In genomic region chr2:167872507-167872906, GRCm38 (mm10) we compare ENCODE assay signal across 27 mouse cellular contexts.
"Had no signal": no experiment of that assay in that cellular context is flagged by ENCODE, and none has a peak within 500 bp of the region (broad histone marks: within the 10 kb centered on the region; RNA-seq: fewer than 3 reads in every experiment).

No protein-coding gene starts in this region.

- H3K9me3 ChIP-seq: heart, embryonic 10.5 days; heart, embryonic 12.5 days; hindbrain, embryonic 10.5 days; hindbrain, embryonic 12.5 days; intestine, embryonic 15.5 days; limb, embryonic 10.5 days; limb, embryonic 12.5 days; liver, embryonic 13.5 days; liver, embryonic 15.5 days had no signal

- H3K4me1 ChIP-seq: hindbrain, embryonic 12.5 days; limb, embryonic 12.5 days had no signal

- H3K4me3 ChIP-seq: gastrocnemius, adult 2 months; heart, embryonic 10.5 days; heart, embryonic 12.5 days; hindbrain, embryonic 10.5 days; hindbrain, embryonic 12.5 days; intestine, embryonic 15.5 days; layer of hippocampus, adult 2 months; left cerebral cortex, adult 2 months; limb, embryonic 10.5 days; limb, embryonic 12.5 days; liver, embryonic 13.5 days; liver, embryonic 15.5 days had no signal

- DNase-seq: gastrocnemius, adult 2 months; gastrocnemius, postnatal 10 days; gastrocnemius, postnatal 25 days; heart, adult 18-20 months; heart, postnatal 10 days; heart, postnatal 4 days; kidney, adult 18-20 months; kidney, adult 8-10 months; kidney, postnatal 25 days; kidney, postnatal 4 days; liver; liver, embryonic 13.5 days had no signal

- H3K9ac ChIP-seq: heart, embryonic 12.5 days; hindbrain, embryonic 12.5 days; hindbrain, embryonic 14.5 days; intestine, embryonic 15.5 days; limb, embryonic 12.5 days; liver, embryonic 13.5 days; liver, embryonic 15.5 days had no signal

- H3K36me3 ChIP-seq: heart, embryonic 10.5 days; heart, embryonic 12.5 days; hindbrain, embryonic 10.5 days; hindbrain, embryonic 12.5 days; intestine, embryonic 15.5 days; limb, embryonic 10.5 days; limb, embryonic 12.5 days; liver, embryonic 13.5 days; liver, embryonic 15.5 days had no signal

- ATAC-seq: hindbrain, embryonic 16.5 days; inflammation-experienced regulatory T-cells, adult 6 months; intestine, embryonic 15.5 days; intestine, postnatal 0 days had no signal

- H3K4me2 ChIP-seq: heart, embryonic 12.5 days; hindbrain, embryonic 12.5 days; hindbrain, embryonic 14.5 days; intestine, embryonic 15.5 days; limb, embryonic 12.5 days; liver, embryonic 11.5 days; liver, embryonic 13.5 days; liver, embryonic 15.5 days had no signal

- H3K27ac ChIP-seq: gastrocnemius, adult 2 months; heart, embryonic 10.5 days; hindbrain, embryonic 10.5 days; hindbrain, embryonic 12.5 days; hindbrain, embryonic 14.5 days; intestine, embryonic 15.5 days; left cerebral cortex, adult 2 months; limb, embryonic 10.5 days; limb, embryonic 12.5 days; liver, embryonic 13.5 days; liver, embryonic 15.5 days had no signal

- H3K27me3 ChIP-seq: heart, embryonic 12.5 days; hindbrain, embryonic 12.5 days; intestine, embryonic 15.5 days; limb, embryonic 12.5 days; liver, embryonic 13.5 days; liver, embryonic 15.5 days had no signal
